Mouse (Mus musculus): ENCODE results near the gene Gltpd2.

GRCm38 (mm10) chr11:70526211-70526610 is 7.2 kb downstream of the Gltpd2 start:
- TF ChIP-seq POLR2A (IDR thresholded peaks at IDR 0.05; ENCODE audit: insufficient read depth, low read length): no peak
- no peak for TF ChIP-seq CTCF (IDR thresholded peaks at IDR 0.05; ENCODE audit: low read depth, low read length)
- TF ChIP-seq EP300 (IDR thresholded peaks at IDR 0.05; ENCODE audit: insufficient read depth, low read depth, low read length): no peak
